In genomic region chr10:87858939-87859338, GRCm38 (mm10) we compare ENCODE assay signal across 9 mouse cellular contexts. TPM values are rescaled to one million over a fixed set of nuclear protein-coding genes. Genes with fewer than 3 reads are reported as not detected.
DNase-seq lines count a peak whose midpoint lies in the region; ATAC-seq and TF ChIP-seq lines count a peak whose summit lies in the region.
"Had no signal": no experiment of that assay in that cellular context is flagged by ENCODE, and none has a peak within 500 bp of the region (broad histone marks: within the 10 kb centered on the region; RNA-seq: fewer than 3 reads in every experiment).

No protein-coding gene starts in this region.

- H3K27ac ChIP-seq in forebrain, embryonic 13.5 days = no peak overlapping the region
- H3K27ac ChIP-seq in intestine, embryonic 14.5 days (ENCODE audit: low read depth) = peak overlapping the region; percentile 84
- peak overlapping the region; percentile 21; the same call in 1 of the 2 replicates for H3K27ac ChIP-seq in lung, postnatal 0 days (ENCODE audit: low read length)

- no peaks in the 10 kb centered on the region for H3K9me3 ChIP-seq in forebrain, embryonic 13.5 days (replicated peaks)
- H3K9me3 ChIP-seq in intestine, embryonic 14.5 days (ENCODE audit: control insufficient read depth, low read length) = peaks cover 6% of the 10 kb centered on the region; the same call in 1 of the 2 replicates
- H3K9me3 ChIP-seq in lung, postnatal 0 days (ENCODE audit: low read length) = no peaks in the 10 kb centered on the region

- no peak for ATAC-seq in forebrain, embryonic 13.5 days
- no peak; the same call in 1 of the 2 replicates for ATAC-seq in intestine, embryonic 14.5 days (replicated peaks; ENCODE audit: low FRiP score, low TSS enrichment, low read depth)
- ATAC-seq in lung, postnatal 0 days = peak; percentile 48
- ATAC-seq: Patski had no signal

- H3K9ac ChIP-seq in forebrain, embryonic 13.5 days = no peak overlapping the region
- peak overlapping the region; percentile 58; the same call in 1 of the 2 replicates for H3K9ac ChIP-seq in intestine, embryonic 14.5 days (ENCODE audit: low read length)
- H3K9ac ChIP-seq in lung, postnatal 0 days (replicated peaks; ENCODE audit: low read depth) = no peak overlapping the region

- peak overlapping the region; percentile 77 for H3K4me2 ChIP-seq in forebrain, embryonic 13.5 days
- peak overlapping the region; percentile 69 for H3K4me2 ChIP-seq in intestine, embryonic 14.5 days (ENCODE audit: low read length)
- peak overlapping the region; percentile 66 for H3K4me2 ChIP-seq in lung, postnatal 0 days (replicated peaks; ENCODE audit: low read depth, low read length)

- no peak for TF ChIP-seq CTCF in lung, adult 2 months (IDR thresholded peaks at IDR 0.05; ENCODE audit: insufficient read depth, low read length)
- TF ChIP-seq CTCF in lung, postnatal 0 days (IDR thresholded peaks at IDR 0.05) = peak; percentile 16; the same call in 1 of the 2 replicates

- WGBS in lung, adult 2 months = 5% methylated on average over 6 of the region's 6 CpGs
- WGBS in forebrain, embryonic 13.5 days = 47% methylated on average over 6 of the region's 6 CpGs
- 9% methylated on average over 6 of the region's 6 CpGs for whole genome bisulfite sequencing in intestine, embryonic 14.5 days
- WGBS in lung, postnatal 0 days = 8% methylated on average over 6 of the region's 6 CpGs

- TF ChIP-seq POLR2A in lung, adult 2 months (IDR thresholded peaks at IDR 0.05; ENCODE audit: borderline replicate concordance, extremely low read depth, low read depth, low read length) = no peak

- no peaks in the 10 kb centered on the region; the same call in 1 of the 2 replicates for H3K4me1 ChIP-seq in lung, adult 2 months (ENCODE audit: control insufficient read depth, insufficient read depth, low read length)
- peaks cover 26% of the 10 kb centered on the region for H3K4me1 ChIP-seq in forebrain, embryonic 13.5 days
- peaks cover 24% of the 10 kb centered on the region for H3K4me1 ChIP-seq in intestine, embryonic 14.5 days (replicated peaks; ENCODE audit: control insufficient read depth, insufficient read depth, low read length)
- peaks cover 13% of the 10 kb centered on the region for H3K4me1 ChIP-seq in lung, postnatal 0 days (ENCODE audit: insufficient read depth, low read depth, low read length)

- peak overlapping the region; percentile 31 for H3K4me3 ChIP-seq in lung, adult 2 months (replicated peaks; ENCODE audit: extremely low read depth, low read depth, low read length)
- H3K4me3 ChIP-seq in forebrain, embryonic 13.5 days = no peak overlapping the region
- peak overlapping the region; percentile 50 for H3K4me3 ChIP-seq in intestine, embryonic 14.5 days (ENCODE audit: low read depth, low read length)
- H3K4me3 ChIP-seq in lung, postnatal 0 days (ENCODE audit: low read depth, low read length) = peak overlapping the region; percentile 42

- TF ChIP-seq EP300 in lung, postnatal 0 days (IDR thresholded peaks at IDR 0.05) = no peak

- H3K27me3 ChIP-seq in forebrain, embryonic 13.5 days = peaks cover 28% of the 10 kb centered on the region; the same call in 1 of the 2 replicates
- H3K27me3 ChIP-seq in intestine, embryonic 14.5 days (replicated peaks; ENCODE audit: control insufficient read depth, insufficient read depth, low read length) = no peaks in the 10 kb centered on the region
- peaks cover 9% of the 10 kb centered on the region; the same call in 1 of the 2 replicates for H3K27me3 ChIP-seq in lung, postnatal 0 days (replicated peaks; ENCODE audit: insufficient read depth, low read length)
- H3K27me3 ChIP-seq: Patski had no signal

- DNase-seq in lung, adult 2 months = no peak
- DNase-seq in lung, postnatal 25 days (ENCODE audit: low spot score) = no peak
- no peak for DNase-seq in intestine, embryonic 14.5 days (ENCODE audit: low spot score)
- peak; percentile 74 for DNase-seq in lung, postnatal 0 days (ENCODE audit: low spot score)
- DNase-seq in cerebellum, adult 18-20 months = no peak
- no peak for DNase-seq in cerebellum, adult 9-11 months
- no peak for DNase-seq in cerebellum, postnatal 4 days (ENCODE audit: low spot score in 2 of 2)

- no peaks in the 10 kb centered on the region for H3K36me3 ChIP-seq in forebrain, embryonic 13.5 days (ENCODE audit: poor library complexity, severe bottlenecking)
- H3K36me3 ChIP-seq in intestine, embryonic 14.5 days (ENCODE audit: control insufficient read depth, insufficient read depth, low read length) = no peaks in the 10 kb centered on the region
- no peaks in the 10 kb centered on the region for H3K36me3 ChIP-seq in lung, postnatal 0 days (ENCODE audit: insufficient read depth, low read length)

RNA-seq across cellular contexts. Expression of gene Igf1, which starts 0.9 kb away (rescaled TPM):
- 23.6 and 25.7 TPM in 2 replicates for polyA plus RNA-seq in lung, adult 2 months (2012; rRNA removed)
- polyA plus RNA-seq in forebrain, embryonic 13.5 days (2015; fragmentation: Nextera tagmentation; extraction: Ambion mirVana) = 1.7 and 2.3 TPM in 2 replicates
- polyA plus RNA-seq in intestine, embryonic 14.5 days (2014; fragmentation: Nextera tagmentation; extraction: Ambion mirVana) = 39.3 and 49.9 TPM in 2 replicates
- 20.5 and 25.0 TPM in 2 replicates for polyA plus RNA-seq in lung, postnatal 0 days (2015; fragmentation: Nextera tagmentation; extraction: Ambion mirVana)
